Mouse (Mus musculus) kidney, adult 9 months (tissue): ENCODE results near the gene Nemp2.
"Not testable (repeated sequence)": the region's sequence is repeated elsewhere in the genome, so short reads cannot be mapped to it uniquely, and the experiment has no call there.

Source experiments
- DNase-seq: peaks from one replicate; pipeline ENCODE4 v3.0.0; 2022

Nemp2 gene

DNA sequence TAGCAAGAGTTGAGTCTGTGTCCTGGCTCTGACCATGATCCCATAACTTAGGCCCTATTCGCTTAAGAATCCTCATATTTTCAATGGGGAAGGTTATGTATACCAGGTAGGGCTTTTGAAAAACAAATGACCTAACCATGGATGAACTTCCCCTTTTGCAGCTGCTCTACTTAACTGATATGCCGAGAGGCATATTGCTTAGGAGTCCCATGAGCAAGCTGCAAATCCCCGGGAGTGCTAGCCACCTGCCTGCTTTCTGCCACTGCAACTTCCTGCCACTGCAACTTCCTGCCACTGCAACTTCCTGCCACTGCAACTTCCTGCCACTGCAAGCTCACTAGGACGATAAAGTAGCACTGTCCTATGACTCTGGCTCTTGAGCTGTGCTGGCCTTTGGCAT lies 24.6 kb downstream of the Nemp2 start:
- DNase-seq: no peak

DNA sequence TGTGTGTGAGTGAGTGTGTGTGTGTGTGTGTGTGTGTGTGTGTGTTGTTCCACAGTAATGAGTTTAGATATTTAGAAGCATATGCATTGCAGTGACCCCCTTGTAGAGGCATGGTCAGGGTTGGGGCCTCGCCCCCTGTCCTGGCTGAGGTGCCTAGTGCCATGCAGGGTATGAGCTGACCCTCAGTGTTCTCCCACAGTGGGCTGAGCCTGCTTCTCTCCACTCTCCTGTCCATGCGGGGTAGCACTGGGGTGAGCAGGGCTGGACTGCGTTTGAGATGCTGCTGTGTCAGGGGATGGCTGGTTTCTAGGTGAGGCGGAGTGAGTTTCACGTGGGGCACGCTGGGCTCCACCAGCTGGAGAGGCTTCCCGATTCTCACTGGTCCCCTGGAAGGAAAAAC lies 27.7 kb downstream of the Nemp2 start:
- no peak for DNase-seq

- DNase-seq: no peak
Observed at GRCm38 (mm10) chr1:52660278-52660677, 29.8 kb downstream of the Nemp2 start.

DNA sequence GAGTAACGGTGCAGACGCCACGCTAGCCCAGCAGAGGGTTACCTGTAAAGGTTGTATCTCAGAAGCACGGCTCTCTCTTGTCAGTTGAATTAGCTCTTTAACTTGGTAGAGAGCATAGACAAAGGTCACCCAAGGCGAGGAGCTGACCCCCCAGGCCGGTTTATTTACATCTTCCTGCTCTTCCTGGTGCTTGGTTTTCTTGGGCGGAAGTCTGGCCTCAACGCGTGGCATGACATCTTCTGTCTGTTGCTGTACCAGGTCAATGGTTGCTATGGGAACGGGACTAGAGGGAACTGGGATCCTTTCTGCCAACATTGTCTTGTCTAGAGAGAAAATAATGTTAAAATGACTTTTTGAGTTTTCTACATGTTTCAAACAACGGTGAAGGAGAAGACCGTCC lies 30.3 kb downstream of the Nemp2 start:
- DNase-seq: no peak

GRCm38 (mm10) chr1:52663228-52663627 lies 32.7 kb downstream of the Nemp2 start:
- no peak for DNase-seq

- DNase-seq: no peak
Observed at GRCm38 (mm10) chr1:52668743-52669323, 38.3 kb downstream of the Nemp2 start.

GRCm38 (mm10) chr1:52669931-52670330 lies 39.4 kb downstream of the Nemp2 start:
- no peak for DNase-seq

DNA sequence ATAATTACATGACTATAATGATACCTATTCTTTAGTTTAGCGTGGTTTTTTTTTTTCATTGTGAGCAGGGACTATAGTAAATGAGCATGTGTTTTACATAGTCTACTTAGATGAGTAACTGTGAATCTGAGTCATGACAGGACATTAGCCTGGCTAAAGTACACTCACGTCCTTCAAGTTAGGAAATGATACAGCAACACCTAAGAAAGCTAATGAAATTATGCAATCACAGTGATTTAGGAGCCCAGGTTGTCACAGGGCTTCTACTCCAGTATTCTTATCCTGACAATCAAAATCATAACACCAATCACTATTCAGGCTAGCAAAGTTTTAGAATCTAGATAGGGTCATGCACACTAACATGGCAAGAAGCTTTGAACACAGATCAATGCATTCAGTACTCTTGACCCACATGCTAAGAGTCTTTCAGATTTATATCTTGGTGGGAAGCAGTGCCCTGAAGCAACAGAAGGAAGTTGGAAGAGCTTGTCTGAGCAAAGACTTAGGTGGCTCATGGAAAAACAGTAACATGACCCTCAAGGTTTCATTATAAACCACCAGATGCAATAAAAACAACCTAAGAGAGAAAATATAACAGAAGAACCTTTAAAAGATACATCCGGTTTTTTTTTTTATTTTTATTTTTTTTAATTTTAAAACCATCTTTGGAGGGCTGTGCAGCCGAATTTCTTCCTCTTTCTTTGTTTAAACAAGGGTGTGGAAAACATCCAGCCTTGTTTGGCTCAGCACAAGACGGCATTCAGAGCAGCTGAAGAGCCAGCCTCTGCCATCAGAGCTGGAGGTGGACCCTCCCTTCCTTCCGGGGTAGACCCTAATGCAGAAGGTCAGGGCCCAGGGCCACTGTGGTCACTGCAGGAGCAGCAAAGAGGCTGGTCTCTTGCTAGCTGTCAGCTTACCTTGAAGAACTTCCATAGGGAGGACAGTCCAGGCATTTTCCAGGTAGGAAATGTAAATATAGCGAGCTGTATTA lies 45.4 kb downstream of the Nemp2 start:
- DNase-seq: peak; percentile 11

- DNase-seq: peak; percentile 32
Observed at GRCm38 (mm10) chr1:52676621-52677020, 46.1 kb downstream of the Nemp2 start.

- no peak for DNase-seq
Observed at GRCm38 (mm10) chr1:52683550-52683949, 53.0 kb downstream of the Nemp2 start.

DNA sequence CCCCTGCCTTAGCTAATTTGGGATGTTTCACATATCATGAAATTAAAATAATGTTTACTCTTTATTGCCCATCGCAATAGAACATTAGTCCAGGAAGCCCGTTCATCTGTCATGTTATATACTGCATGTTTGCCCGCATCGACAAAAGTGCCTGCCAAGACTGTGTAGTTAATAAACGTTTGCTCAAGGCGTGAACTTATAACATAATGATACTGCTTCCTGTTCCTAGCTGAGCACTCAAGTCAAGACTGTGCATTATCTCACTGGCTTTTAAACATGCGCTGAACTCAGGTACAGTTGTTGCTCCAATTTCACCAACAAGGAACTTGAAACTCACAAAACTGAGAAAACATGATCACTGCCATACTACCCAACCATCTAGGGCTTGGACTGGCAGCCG lies 57.1 kb downstream of the Nemp2 start:
- DNase-seq: no peak

DNA sequence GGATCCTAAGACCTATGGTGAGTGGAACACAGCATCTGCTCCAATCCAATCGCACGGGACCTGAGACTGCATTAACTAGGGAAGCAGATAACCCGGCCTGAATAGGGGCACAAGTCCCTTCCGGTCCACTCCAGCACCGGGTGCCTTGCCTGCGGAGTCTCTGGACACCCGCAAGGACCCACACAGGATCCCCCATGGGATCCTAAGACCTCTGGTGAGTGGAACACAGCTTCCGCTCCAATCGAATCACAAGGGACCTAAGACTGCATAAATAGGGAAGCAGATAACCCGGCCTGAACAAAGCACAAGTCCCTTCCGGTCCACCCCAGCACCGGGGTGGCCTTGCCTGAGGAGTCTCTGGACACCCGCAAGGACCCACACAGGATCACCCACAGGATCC lies 64.0 kb downstream of the Nemp2 start:
- DNase-seq: not testable (repeated sequence)
